Mouse (Mus musculus) kidney, adult 2 months (tissue): ENCODE data around the gene Mpv17.
A peak's percentile ranks its signal among the peaks of the same experiment; 100 is the strongest.

Experiments
- CTCF ChIP-seq: fragments of 200-500 bp; conservative IDR thresholded peaks from 2 replicates; pipeline ENCODE4 v1.5.1; 2011; ENCODE audit warnings: low read depth, mild to moderate bottlenecking, control low read depth, low read length, moderate library complexity, mixed read lengths; ENCODE audit not compliant: insufficient read depth, insufficient read length
- POLR2A ChIP-seq: fragments of 200-500 bp; IDR thresholded peaks from one replicate; pipeline ENCODE4 v1.6.1; 2011; ENCODE audit warnings: low read depth, low read length, control low read depth

GRCm38 (mm10) chr5:31188223-31188840, 34.3 kb upstream of the Mpv17 start:
- TF ChIP-seq CTCF (peak; percentile 29; the same call in 1 of the 2 replicates), POLR2A (no peak)
